Mouse (Mus musculus) embryonic facial prominence, embryonic 13.5 days (tissue): ENCODE measurements around the gene Vps45. TPM values are rescaled to one million over a fixed set of nuclear protein-coding genes. Genes with fewer than 3 reads are reported as not detected.
"Not testable (repeated sequence)": the region's sequence is repeated elsewhere in the genome, so short reads cannot be mapped to it uniquely, and the experiment has no call there.

ENCODE experiments used
- ATAC-seq: fragments of 200-750 bp; cut with Nextera tagmentation; 2 replicates; pipeline ENCODE4 v1.8.0; 2017; ENCODE audit warnings: low read depth; ENCODE audit not compliant: insufficient number of reproducible peaks, insufficient read depth, low FRiP score, low TSS enrichment
- H3K27ac ChIP-seq: fragments of 300-500 bp; sonication (generic); 2 replicates; pipeline ENCODE4 v1.5.1; 2015; ENCODE audit warnings: moderate library complexity, mild to moderate bottlenecking, inconsistent platforms
- H3K27me3 ChIP-seq: fragments of 300-500 bp; sonication (generic); 2 replicates; pipeline ENCODE4 v1.6.1; 2015; ENCODE audit warnings: mild to moderate bottlenecking, inconsistent platforms
- H3K36me3 ChIP-seq: fragments of 300-500 bp; sonication (generic); 2 replicates; pipeline ENCODE4 v1.6.1; 2015; ENCODE audit warnings: mild to moderate bottlenecking, inconsistent platforms
- H3K4me1 ChIP-seq: fragments of 300-500 bp; sonication (generic); 2 replicates; pipeline ENCODE4 v1.6.1; 2015; ENCODE audit warnings: inconsistent platforms
- H3K4me2 ChIP-seq: fragments of 300-500 bp; sonication (generic); 2 replicates; pipeline ENCODE4 v1.6.1; 2015; ENCODE audit warnings: moderate library complexity, mild to moderate bottlenecking, inconsistent platforms
- H3K4me3 ChIP-seq: fragments of 300-500 bp; sonication (generic); 2 replicates; pipeline ENCODE4 v1.5.1; 2015; ENCODE audit warnings: mild to moderate bottlenecking, inconsistent platforms
- H3K9ac ChIP-seq: fragments of 300-500 bp; sonication (generic); 2 replicates; pipeline ENCODE4 v1.6.1; 2015; ENCODE audit warnings: mild to moderate bottlenecking, inconsistent platforms
- H3K9me3 ChIP-seq: fragments of 300-500 bp; sonication (generic); 2 replicates; pipeline ENCODE4 v1.6.1; 2016; ENCODE audit warnings: inconsistent platforms
- WGBS: fragments of 180-500 bp; shearing (Covaris S2); methylation state at CpG from one replicate; pipeline ENCODE4 v1.1.7; 2015; ENCODE audit warnings: mixed read lengths; 5-methylcytosine and 5-hydroxymethylcytosine counted together
- polyA plus RNA-seq: library from polyadenylated mRNA; unstranded; fragments of >200 nt; fragmentation: Nextera tagmentation; extraction: Ambion mirVana; gene quantifications from 2 replicates; pipeline ENCODE4 v1.2.1, GENCODE M21; 2015

Gene Vps45
- polyA plus RNA-seq, 1 experiment from 2014 or later, result 41.1 TPM

DNA sequence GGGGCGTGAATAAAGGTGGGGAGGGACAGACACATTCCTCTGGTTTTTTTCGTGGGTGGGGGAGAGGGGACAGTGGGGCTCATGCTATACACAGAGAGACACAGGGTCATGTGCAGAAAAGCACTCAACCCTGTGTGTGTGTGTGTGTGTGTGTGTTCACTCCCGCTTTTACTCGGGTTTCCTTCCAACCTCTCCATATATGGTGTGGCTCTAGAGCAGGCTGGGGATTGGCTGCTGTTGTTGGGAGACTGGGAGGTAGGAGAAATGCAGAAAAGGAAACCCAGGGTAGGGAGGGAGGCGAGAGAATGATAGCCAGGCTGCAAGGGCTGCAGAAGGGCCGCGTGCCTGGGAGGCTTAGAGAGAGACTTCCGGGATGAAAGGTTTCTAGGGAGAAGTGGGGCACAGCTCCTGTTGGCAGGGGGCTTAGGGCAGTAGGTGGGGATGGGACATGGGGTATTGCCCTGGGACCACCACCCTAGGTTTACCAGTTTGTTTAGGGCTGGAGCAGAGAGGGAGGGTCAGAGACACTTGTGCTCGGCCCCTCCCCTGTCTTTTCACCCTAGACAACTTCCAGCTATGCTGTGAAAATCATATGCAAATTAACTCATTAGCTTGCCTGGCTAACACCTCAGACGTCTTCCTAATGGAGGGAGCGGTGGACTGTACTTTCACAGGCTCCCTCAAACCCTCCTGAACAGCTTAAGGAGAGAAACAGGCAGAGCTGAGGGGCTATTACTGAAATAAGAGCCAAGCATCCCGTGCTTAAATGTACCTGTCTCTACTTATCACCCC is 72.9 kb downstream of the Vps45 start:
- Histone ChIP-seq H3K27me3 (no peaks in the 10 kb centered on the region), H3K27ac (peak overlapping the region; percentile 93), H3K9me3 (no peaks in the 10 kb centered on the region), H3K4me3 (peak overlapping the region; percentile 28), H3K36me3 (peaks cover 32% of the 10 kb centered on the region), H3K4me1 (peaks cover 33% of the 10 kb centered on the region), H3K9ac (peak overlapping the region; percentile 67), H3K4me2 (peak overlapping the region; percentile 58)
- peak; percentile 95 for ATAC-seq
- 2% methylated on average over 12 of the region's 12 CpGs for WGBS

DNA sequence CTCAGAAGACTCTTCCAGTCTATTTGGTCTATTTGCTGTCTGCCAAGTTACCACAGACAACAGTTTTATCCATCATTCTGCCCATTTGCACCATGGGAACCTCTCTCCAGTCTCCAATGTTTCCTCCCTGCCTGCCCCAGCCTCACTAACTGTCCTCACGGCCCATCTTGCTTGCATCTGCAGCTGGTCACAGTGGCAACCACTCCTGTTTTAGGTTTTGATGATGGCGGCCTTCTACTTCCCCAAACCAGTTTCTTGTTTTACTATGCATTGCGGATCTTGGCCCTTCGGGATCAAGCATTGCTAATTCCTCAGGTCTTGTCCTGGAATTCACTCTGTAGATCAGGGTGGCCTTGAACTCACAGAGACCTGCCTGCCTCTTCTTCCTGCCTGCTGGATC is 76.1 kb downstream of the Vps45 start:
- H3K4me1 ChIP-seq, result peaks cover 25% of the 10 kb centered on the region
- H3K9me3 ChIP-seq, result no peaks in the 10 kb centered on the region
- no peak for ATAC-seq
- H3K36me3 ChIP-seq, result peaks cover 2% of the 10 kb centered on the region; the same call in 1 of the 2 replicates
- H3K27me3 ChIP-seq, result no peaks in the 10 kb centered on the region
- H3K9ac ChIP-seq, result no peak overlapping the region
- H3K27ac ChIP-seq, result no peak overlapping the region
- no peak overlapping the region for H3K4me3 ChIP-seq
- H3K4me2 ChIP-seq, result no peak overlapping the region
- 90% methylated on average over 4 of the region's 4 CpGs for WGBS

- WGBS, result 77% methylated on average over 12 of the region's 12 CpGs
- Histone ChIP-seq H3K36me3 (no peaks in the 10 kb centered on the region), H3K4me3 (no peak overlapping the region), H3K9me3 (no peaks in the 10 kb centered on the region), H3K27me3 (no peaks in the 10 kb centered on the region), H3K9ac (no peak overlapping the region), H3K27ac (no peak overlapping the region), H3K4me2 (no peak overlapping the region), H3K4me1 (peaks cover 9% of the 10 kb centered on the region)
- no peak for ATAC-seq
These were observed 77.8 kb downstream of the Vps45 start for GRCm38 (mm10) chr3:95980276-95980970.

GRCm38 (mm10) chr3:95978265-95978664 is 80.0 kb downstream of the Vps45 start:
- peaks cover 8% of the 10 kb centered on the region for H3K4me1 ChIP-seq
- H3K27me3 ChIP-seq, result peaks cover 10% of the 10 kb centered on the region
- 0 out of 2 replicates have a peak overlapping the region, but pooled peaks have one; percentile 53 for H3K27ac ChIP-seq
- H3K9ac ChIP-seq, result no peak overlapping the region
- 58% methylated on average over 9 of the region's 9 CpGs for WGBS
- H3K9me3 ChIP-seq, result no peaks in the 10 kb centered on the region
- no peaks in the 10 kb centered on the region for H3K36me3 ChIP-seq
- H3K4me3 ChIP-seq, result no peak overlapping the region
- ATAC-seq, result no peak
- no peak overlapping the region for H3K4me2 ChIP-seq

GRCm38 (mm10) chr3:95977587-95977986 is 80.7 kb downstream of the Vps45 start:
- not testable (repeated sequence) for H3K4me3 ChIP-seq, ATAC-seq, H3K27ac ChIP-seq, H3K36me3 ChIP-seq, H3K9me3 ChIP-seq, H3K4me2 ChIP-seq, H3K9ac ChIP-seq
- Histone ChIP-seq H3K27me3 (peaks cover 11% of the 10 kb centered on the region), H3K4me1 (peaks cover 15% of the 10 kb centered on the region)
- 93% methylated on average over 7 of the region's 7 CpGs for WGBS

DNA sequence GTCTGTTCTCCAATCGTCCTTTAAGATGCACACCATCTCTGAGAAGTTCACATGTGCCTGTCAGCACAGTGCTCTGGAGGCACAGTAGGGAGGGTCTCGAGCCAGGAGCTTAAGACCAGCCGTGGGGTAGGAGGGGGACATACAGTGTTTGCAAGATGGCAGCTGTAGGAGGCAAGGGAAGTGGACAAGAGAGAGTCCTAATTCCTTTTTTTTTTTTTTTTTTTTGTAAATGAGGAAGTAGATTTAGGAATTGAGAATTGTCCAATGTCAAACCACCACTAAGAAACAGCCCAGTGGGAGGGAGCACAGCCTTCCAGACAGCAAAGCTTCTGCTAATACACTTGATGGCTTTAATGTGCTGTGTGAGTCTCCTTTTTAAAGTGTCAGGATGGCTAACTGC is 81.2 kb downstream of the Vps45 start:
- H3K36me3 ChIP-seq, result no peaks in the 10 kb centered on the region
- no peak overlapping the region for H3K9ac ChIP-seq
- WGBS, result 64% methylated on average over 3 of the region's 3 CpGs
- no peak overlapping the region for H3K4me3 ChIP-seq
- no peak for ATAC-seq
- peaks cover 15% of the 10 kb centered on the region for H3K4me1 ChIP-seq
- no peaks in the 10 kb centered on the region for H3K9me3 ChIP-seq
- no peak overlapping the region for H3K4me2 ChIP-seq
- peaks cover 12% of the 10 kb centered on the region for H3K27me3 ChIP-seq
- H3K27ac ChIP-seq, result no peak overlapping the region

- no peaks in the 10 kb centered on the region for H3K36me3 ChIP-seq
- peaks cover 15% of the 10 kb centered on the region for H3K4me1 ChIP-seq
- peak; percentile 52; the same call in 1 of the 2 replicates for ATAC-seq
- peaks cover 13% of the 10 kb centered on the region for H3K27me3 ChIP-seq
- peak overlapping the region; percentile 69 for H3K9ac ChIP-seq
- peak overlapping the region; percentile 40 for H3K4me3 ChIP-seq
- H3K9me3 ChIP-seq, result no peaks in the 10 kb centered on the region
- WGBS, result 2% methylated on average over 34 of the region's 34 CpGs
- H3K27ac ChIP-seq, result peak overlapping the region; percentile 62
- H3K4me2 ChIP-seq, result peak overlapping the region; percentile 74
These were observed 85.2 kb downstream of the Vps45 start for GRCm38 (mm10) chr3:95972873-95973634.

- Histone ChIP-seq H3K9ac (peak overlapping the region; percentile 69), H3K4me3 (peak overlapping the region; percentile 40), H3K36me3 (no peaks in the 10 kb centered on the region), H3K27me3 (peaks cover 13% of the 10 kb centered on the region), H3K9me3 (no peaks in the 10 kb centered on the region), H3K4me1 (peaks cover 15% of the 10 kb centered on the region), H3K27ac (peak overlapping the region; percentile 62; the same call in 1 of the 2 replicates), H3K4me2 (peak overlapping the region; percentile 74)
- WGBS, result 64% methylated on average over 12 of the region's 12 CpGs
- no peak for ATAC-seq
These were observed 85.9 kb downstream of the Vps45 start for GRCm38 (mm10) chr3:95972251-95972872.

- not testable (repeated sequence) for H3K9me3 ChIP-seq, H3K4me3 ChIP-seq, H3K4me2 ChIP-seq, H3K9ac ChIP-seq, ATAC-seq, H3K27ac ChIP-seq, H3K36me3 ChIP-seq
- Histone ChIP-seq H3K4me1 (peaks cover 19% of the 10 kb centered on the region), H3K27me3 (peaks cover 13% of the 10 kb centered on the region)
- 62% methylated on average over 7 of the region's 7 CpGs for WGBS
These were observed 87.6 kb downstream of the Vps45 start for GRCm38 (mm10) chr3:95970661-95971060.

- H3K9ac ChIP-seq, result no peak overlapping the region
- H3K9me3 ChIP-seq, result no peaks in the 10 kb centered on the region
- no peak overlapping the region for H3K27ac ChIP-seq
- peaks cover 13% of the 10 kb centered on the region for H3K27me3 ChIP-seq
- no peak overlapping the region for H3K4me2 ChIP-seq
- 77% methylated on average over 1 of the region's 1 CpGs for WGBS
- no peak for ATAC-seq
- no peak overlapping the region for H3K4me3 ChIP-seq
- peaks cover 19% of the 10 kb centered on the region for H3K4me1 ChIP-seq
- no peaks in the 10 kb centered on the region for H3K36me3 ChIP-seq
These were observed 89.0 kb downstream of the Vps45 start for GRCm38 (mm10) chr3:95969277-95969676.
